ENCODE assay signal across 8 mouse cellular contexts in the genomic region with DNA sequence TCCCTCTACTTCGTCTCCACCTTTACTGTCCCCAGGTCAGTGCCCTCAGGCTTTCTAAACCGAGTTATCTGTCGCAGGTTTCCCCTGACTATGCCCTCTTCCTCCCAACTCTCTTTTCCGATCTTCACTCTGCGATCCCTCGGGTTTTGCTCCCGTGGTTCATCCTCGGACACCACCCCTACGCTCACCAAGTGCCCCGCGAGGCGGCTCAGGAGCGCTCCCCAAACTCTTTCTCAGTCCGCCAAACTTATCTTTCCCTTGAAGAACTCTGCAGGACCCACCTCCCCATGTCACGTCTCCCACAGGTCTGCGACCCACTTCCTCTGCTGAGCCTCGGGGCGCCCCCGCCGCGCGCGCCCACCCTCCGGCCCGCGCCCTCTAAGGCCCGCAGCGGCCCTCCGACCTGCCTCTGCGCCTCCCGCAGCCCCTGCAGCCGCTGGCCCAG. TPM values are rescaled to one million over a fixed set of nuclear protein-coding genes. Genes with fewer than 3 reads are reported as not detected.
DNase-seq lines count a peak whose midpoint lies in the region; ATAC-seq lines count a peak whose summit lies in the region.

No protein-coding gene starts in this region.

- WGBS in kidney, embryonic 15.5 days, result 1% methylated on average over 32 of the region's 32 CpGs
- WGBS in forebrain, embryonic 13.5 days, result under 1% methylated on average over 32 of the region's 32 CpGs
- under 1% methylated on average over 32 of the region's 32 CpGs for WGBS in limb, embryonic 10.5 days
- under 1% methylated on average over 32 of the region's 32 CpGs for WGBS in midbrain, embryonic 15.5 days

- H3K27me3 ChIP-seq in kidney, embryonic 15.5 days, result no peaks in the 10 kb centered on the region
- no peaks in the 10 kb centered on the region for H3K27me3 ChIP-seq in forebrain, embryonic 13.5 days
- H3K27me3 ChIP-seq in limb, embryonic 10.5 days (ENCODE audit: low read depth, poor library complexity, severe bottlenecking), result no peaks in the 10 kb centered on the region
- no peaks in the 10 kb centered on the region for H3K27me3 ChIP-seq in midbrain, embryonic 15.5 days (replicated peaks)

- no peak for DNase-seq in kidney, postnatal 4 days
- peak; percentile 43 for DNase-seq in NIH3T3 (ENCODE audit: low read depth)
- no peak for DNase-seq in limb, embryonic 10.5 days (ENCODE audit: low spot score)
- no peak for DNase-seq in frontal cortex, postnatal 36 days (ENCODE audit: low spot score in 2 of 2)
- DNase-seq in urinary bladder, adult 2 months (ENCODE audit: low spot score), result no peak

- no peaks in the 10 kb centered on the region for H3K9me3 ChIP-seq in kidney, embryonic 15.5 days (replicated peaks)
- H3K9me3 ChIP-seq in forebrain, embryonic 13.5 days (replicated peaks), result no peaks in the 10 kb centered on the region
- no peaks in the 10 kb centered on the region for H3K9me3 ChIP-seq in limb, embryonic 10.5 days (replicated peaks)
- no peaks in the 10 kb centered on the region for H3K9me3 ChIP-seq in midbrain, embryonic 15.5 days

- peak overlapping the region; percentile 65 for H3K4me2 ChIP-seq in kidney, embryonic 15.5 days
- H3K4me2 ChIP-seq in forebrain, embryonic 13.5 days, result peak overlapping the region; percentile 82
- peak overlapping the region; percentile 93 for H3K4me2 ChIP-seq in midbrain, embryonic 15.5 days

- H3K9ac ChIP-seq in kidney, embryonic 15.5 days, result peak overlapping the region; percentile 98
- peak overlapping the region; percentile 94 for H3K9ac ChIP-seq in forebrain, embryonic 13.5 days
- peak overlapping the region; percentile 86 for H3K9ac ChIP-seq in midbrain, embryonic 15.5 days

- H3K36me3 ChIP-seq in kidney, embryonic 15.5 days, result peaks cover 9% of the 10 kb centered on the region; the same call in 1 of the 2 replicates
- no peaks in the 10 kb centered on the region for H3K36me3 ChIP-seq in forebrain, embryonic 13.5 days (ENCODE audit: poor library complexity, severe bottlenecking)
- H3K36me3 ChIP-seq in limb, embryonic 10.5 days, result peaks cover 13% of the 10 kb centered on the region; the same call in 1 of the 2 replicates
- no peaks in the 10 kb centered on the region for H3K36me3 ChIP-seq in midbrain, embryonic 15.5 days (replicated peaks)

- ATAC-seq in kidney, embryonic 15.5 days (replicated peaks; ENCODE audit: low FRiP score), result peak; percentile 55
- ATAC-seq in forebrain, embryonic 13.5 days, result no peak; the same call in 1 of the 2 replicates
- no peak; the same call in 1 of the 2 replicates for ATAC-seq in midbrain, embryonic 15.5 days (replicated peaks)

- H3K27ac ChIP-seq in kidney, embryonic 15.5 days, result peak overlapping the region; percentile 96
- peak overlapping the region; percentile 83 for H3K27ac ChIP-seq in forebrain, embryonic 13.5 days
- peak overlapping the region; percentile 95 for H3K27ac ChIP-seq in limb, embryonic 10.5 days
- H3K27ac ChIP-seq in midbrain, embryonic 15.5 days, result peak overlapping the region; percentile 82

- H3K4me1 ChIP-seq in kidney, embryonic 15.5 days, result peaks cover 18% of the 10 kb centered on the region
- peaks cover 16% of the 10 kb centered on the region for H3K4me1 ChIP-seq in forebrain, embryonic 13.5 days
- peaks cover 19% of the 10 kb centered on the region for H3K4me1 ChIP-seq in limb, embryonic 10.5 days
- peaks cover 15% of the 10 kb centered on the region for H3K4me1 ChIP-seq in midbrain, embryonic 15.5 days

- peak overlapping the region; percentile 84 for H3K4me3 ChIP-seq in kidney, embryonic 15.5 days (replicated peaks)
- H3K4me3 ChIP-seq in forebrain, embryonic 13.5 days, result peak overlapping the region; percentile 90
- H3K4me3 ChIP-seq in limb, embryonic 10.5 days, result peak overlapping the region; percentile 81
- H3K4me3 ChIP-seq in midbrain, embryonic 15.5 days, result peak overlapping the region; percentile 99

RNA-seq across cellular contexts. Expression of gene Crlf3, which starts 0.4 kb away (rescaled TPM):
- 43.3 and 45.3 TPM in 2 replicates for polyA plus RNA-seq in kidney, embryonic 15.5 days (2015; fragmentation: Nextera tagmentation; extraction: Ambion mirVana)
- 24.1 and 24.8 TPM in 2 replicates for polyA plus RNA-seq in forebrain, embryonic 13.5 days (2015; fragmentation: Nextera tagmentation; extraction: Ambion mirVana)
- 57.9 and 58.2 TPM in 2 replicates for polyA plus RNA-seq in limb, embryonic 10.5 days (2016; fragmentation: Nextera tagmentation; extraction: Ambion mirVana)
- 11.9 and 12.3 TPM in 2 replicates for polyA plus RNA-seq in midbrain, embryonic 15.5 days (2015; fragmentation: Nextera tagmentation; extraction: Ambion mirVana)
- 17.5 and 17.7 TPM in 2 replicates for polyA plus RNA-seq in urinary bladder, adult 2 months (2012; rRNA removed)

RNA-seq across cellular contexts. Expression of gene Atad5, which starts 8.8 kb away (rescaled TPM):
- 10.9 and 11.9 TPM in 2 replicates for polyA plus RNA-seq in kidney, embryonic 15.5 days (2015; fragmentation: Nextera tagmentation; extraction: Ambion mirVana)
- 13.2 and 14.0 TPM in 2 replicates for polyA plus RNA-seq in forebrain, embryonic 13.5 days (2015; fragmentation: Nextera tagmentation; extraction: Ambion mirVana)
- polyA plus RNA-seq in limb, embryonic 10.5 days (2016; fragmentation: Nextera tagmentation; extraction: Ambion mirVana), result 17.2 and 19.9 TPM in 2 replicates
- polyA plus RNA-seq in midbrain, embryonic 15.5 days (2015; fragmentation: Nextera tagmentation; extraction: Ambion mirVana), result 5.1 TPM in 2 replicates
- 2.3 and 2.4 TPM in 2 replicates for polyA plus RNA-seq in urinary bladder, adult 2 months (2012; rRNA removed)
